Mouse (Mus musculus) testis, postnatal 10 days (tissue): Measurements from ENCODE around the gene Gm20388.

Experiments
- DNase-seq: peaks from one replicate; pipeline ENCODE4 v3.0.0; 2021; ENCODE audit warnings: low spot score

The Gm20388 gene

GRCm38 (mm10) chr8:122022274-122022673 is 2111.6 kb downstream of the Gm20388 start:
- DNase-seq, result no peak

DNA sequence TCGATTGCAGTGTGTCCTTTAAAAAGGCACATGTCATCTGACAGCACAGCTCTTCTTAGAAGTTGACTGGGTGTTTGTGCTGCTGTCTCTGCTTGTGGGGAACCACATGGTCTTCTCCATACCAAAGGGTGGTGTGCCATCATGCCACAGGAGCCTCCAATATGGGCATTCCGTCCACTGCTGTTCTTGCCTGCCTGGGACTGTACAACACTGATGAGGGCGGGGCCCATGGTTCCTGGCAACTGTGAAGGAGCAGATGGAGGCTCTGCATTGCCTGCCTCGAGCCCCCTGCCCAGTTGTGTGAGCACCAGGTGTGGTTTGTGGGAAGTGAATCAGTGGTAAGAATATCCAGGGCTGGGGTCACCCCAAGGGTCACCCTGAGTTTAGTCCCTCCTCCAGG is 2112.1 kb downstream of the Gm20388 start:
- DNase-seq, result no peak

DNA sequence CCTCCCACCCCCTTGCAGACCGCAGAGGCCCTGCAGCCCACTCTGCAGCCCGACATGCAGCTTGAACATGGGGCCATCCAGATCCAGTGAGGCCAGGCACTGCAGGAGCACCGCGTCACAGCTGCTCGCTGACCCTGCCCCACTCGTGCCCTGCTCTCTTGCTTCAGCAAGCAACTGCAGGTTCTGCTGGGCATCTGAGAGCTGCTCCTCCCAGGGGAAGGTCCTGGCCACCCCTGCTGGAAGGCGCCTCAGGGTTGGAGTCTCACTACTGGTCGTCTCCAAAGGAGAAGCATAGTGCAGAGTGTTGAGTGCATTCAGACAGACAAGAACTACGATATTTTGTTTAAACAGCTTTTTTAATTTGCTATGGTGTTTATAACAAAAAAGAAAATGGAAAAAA is 2114.9 kb downstream of the Gm20388 start:
- DNase-seq, result no peak

- DNase-seq, result no peak
These were observed 2117.5 kb downstream of the Gm20388 start for GRCm38 (mm10) chr8:122028116-122028515.

GRCm38 (mm10) chr8:122030965-122031364 is 2120.3 kb downstream of the Gm20388 start:
- DNase-seq, result no peak

DNA sequence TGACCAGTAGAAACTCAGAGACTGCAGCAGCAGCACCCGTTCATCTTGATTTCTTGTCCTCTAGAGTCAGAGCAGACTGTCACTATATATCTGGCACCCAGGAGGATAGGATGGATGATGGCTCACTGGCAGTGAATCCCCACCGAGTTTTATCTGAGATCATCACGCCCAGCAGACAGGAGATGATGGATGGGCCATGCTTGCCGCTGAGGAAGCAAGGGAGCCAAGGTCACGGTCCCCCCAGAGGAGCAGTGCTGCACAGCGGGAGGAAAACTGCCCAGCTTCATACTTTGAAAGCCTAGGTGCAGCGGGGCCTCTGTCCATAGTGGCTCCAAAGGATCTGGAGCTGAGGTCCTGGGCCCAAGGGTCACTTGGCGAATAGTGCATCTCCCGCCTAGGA is 2122.1 kb downstream of the Gm20388 start:
- no peak for DNase-seq

- DNase-seq, result no peak
These were observed 2124.9 kb downstream of the Gm20388 start for GRCm38 (mm10) chr8:122035543-122035942.

- no peak for DNase-seq
These were observed 2125.7 kb downstream of the Gm20388 start for GRCm38 (mm10) chr8:122036325-122036724.

- DNase-seq, result no peak
These were observed 2126.6 kb downstream of the Gm20388 start for GRCm38 (mm10) chr8:122037279-122037678.

GRCm38 (mm10) chr8:122038076-122038475 is 2127.4 kb downstream of the Gm20388 start:
- DNase-seq, result no peak

DNA sequence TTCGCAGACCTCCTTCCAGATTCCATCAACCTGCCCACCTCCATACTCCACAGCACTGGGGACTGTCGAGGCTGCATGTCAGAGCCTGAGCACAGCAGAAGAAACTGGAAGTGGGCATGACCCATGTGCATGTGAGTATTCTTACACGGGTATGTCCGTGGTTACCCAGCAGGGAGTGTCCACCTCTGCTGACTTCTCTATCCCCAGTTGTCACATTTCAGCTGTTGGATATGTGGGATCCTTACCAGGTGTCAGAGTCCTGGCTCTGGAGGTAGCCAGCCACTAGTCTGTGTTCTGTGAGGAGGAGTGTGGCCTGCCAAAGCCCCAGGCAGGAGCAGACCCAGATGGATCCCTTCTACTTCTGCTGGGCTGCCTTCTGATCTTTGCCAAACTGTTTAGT is 2128.8 kb downstream of the Gm20388 start:
- DNase-seq, result no peak

- no peak for DNase-seq
These were observed 2136.7 kb downstream of the Gm20388 start for GRCm38 (mm10) chr8:122047206-122047870.

DNA sequence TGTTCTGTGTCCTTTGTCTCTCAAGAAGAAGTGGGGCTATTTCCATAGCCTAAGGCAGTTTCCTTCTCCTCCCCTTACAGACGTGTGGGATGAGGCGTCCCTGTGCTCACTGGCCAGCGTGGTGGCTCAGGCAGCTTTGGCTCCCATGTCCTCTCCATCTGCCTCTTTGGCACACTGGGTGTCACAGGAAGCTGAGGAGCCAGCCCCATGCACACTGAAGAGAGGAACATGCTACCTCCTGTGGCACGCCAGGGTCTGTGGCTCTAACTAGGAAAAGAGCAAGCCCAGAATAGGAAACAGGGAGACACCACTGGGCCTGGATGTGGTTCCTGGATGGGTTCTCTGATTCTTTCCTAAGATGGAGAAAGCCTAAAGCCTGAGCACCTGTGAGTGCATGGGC is 2138.6 kb downstream of the Gm20388 start:
- no peak for DNase-seq

DNA sequence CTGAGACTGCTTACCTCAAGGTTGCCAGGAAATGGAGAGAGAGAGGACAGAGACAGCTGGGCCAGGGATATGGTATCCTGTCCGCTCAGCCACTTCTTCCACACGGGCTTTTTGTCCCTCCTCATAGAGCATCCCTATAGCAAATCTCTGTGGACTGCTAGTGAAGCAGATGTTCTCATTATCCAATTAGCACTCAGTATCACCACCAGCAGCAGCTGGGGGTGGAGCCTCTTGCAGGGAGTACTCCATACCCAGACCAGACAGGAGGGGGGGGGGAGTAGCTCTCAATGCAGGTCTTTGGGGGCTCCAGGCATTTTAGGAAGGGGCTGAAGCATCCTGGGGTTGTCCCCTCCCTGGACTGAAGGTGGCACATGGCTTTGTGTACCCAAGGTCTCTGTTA is 2139.3 kb downstream of the Gm20388 start:
- no peak for DNase-seq

- no peak for DNase-seq
These were observed 2140.0 kb downstream of the Gm20388 start for GRCm38 (mm10) chr8:122050620-122051019.

DNA sequence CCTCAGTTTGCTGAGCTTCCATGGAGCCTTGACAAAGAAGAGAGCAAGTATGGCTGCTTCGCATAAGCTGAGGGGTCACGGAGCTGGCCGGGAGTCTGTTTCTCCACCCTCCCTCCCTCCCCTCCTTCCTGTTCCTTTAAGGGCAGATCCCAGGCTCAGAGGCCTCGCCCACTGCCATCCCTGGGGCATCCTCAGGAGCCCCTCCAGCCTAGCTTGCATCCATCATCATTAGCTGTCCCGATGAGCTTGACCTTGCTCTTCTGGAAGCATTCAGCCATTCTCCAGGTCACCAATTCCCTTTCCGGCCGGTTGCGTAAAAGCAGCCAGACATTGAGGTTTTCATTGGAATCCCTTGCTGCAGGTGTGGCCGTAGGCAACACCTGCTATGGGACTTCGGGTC is 2144.7 kb downstream of the Gm20388 start:
- no peak for DNase-seq

DNA sequence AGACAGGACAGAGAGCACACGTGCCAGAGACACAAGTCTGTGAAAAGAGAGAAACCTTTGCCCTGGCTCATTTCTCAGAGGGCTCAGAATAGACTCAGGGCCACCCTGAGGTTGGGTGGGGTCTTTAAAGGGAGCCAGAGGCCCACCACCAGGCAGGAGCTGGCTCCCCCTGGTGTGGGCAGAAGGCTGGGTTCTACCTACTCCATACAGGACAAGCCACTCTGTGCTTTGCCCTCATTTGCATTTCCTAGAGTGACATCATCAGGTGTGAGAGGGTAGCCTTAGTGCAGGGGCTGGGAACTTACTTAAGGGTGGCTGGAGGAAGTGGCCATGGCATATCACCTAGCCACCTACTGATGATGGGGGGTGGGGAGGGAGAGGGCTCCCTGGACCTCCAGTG is 2145.5 kb downstream of the Gm20388 start:
- no peak for DNase-seq

- no peak for DNase-seq
These were observed 2146.2 kb downstream of the Gm20388 start for GRCm38 (mm10) chr8:122056882-122057281.

DNA sequence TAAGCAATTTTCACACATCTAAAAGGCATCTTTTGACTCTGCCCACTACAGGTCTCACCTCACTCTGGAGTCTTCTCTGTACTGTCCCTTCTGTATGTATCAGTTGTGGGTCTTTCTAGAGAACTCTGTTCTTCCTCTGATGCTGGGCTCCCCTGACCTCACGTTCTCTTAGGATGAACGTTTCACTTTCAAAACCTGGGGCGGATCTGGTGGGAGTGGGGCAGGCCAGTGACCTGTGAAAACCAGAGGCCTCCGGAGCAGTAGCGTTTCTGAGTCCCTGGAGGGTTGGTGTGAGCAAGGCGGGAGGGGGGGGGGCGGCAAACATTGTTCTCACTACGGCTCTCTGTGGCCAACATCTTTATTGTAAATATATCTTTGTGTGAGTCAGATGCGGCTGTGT is 2147.9 kb downstream of the Gm20388 start:
- no peak for DNase-seq

- DNase-seq, result no peak
These were observed 2148.3 kb downstream of the Gm20388 start for GRCm38 (mm10) chr8:122058951-122059350.

- no peak for DNase-seq
These were observed 2152.0 kb downstream of the Gm20388 start for GRCm38 (mm10) chr8:122062508-122063223.

DNA sequence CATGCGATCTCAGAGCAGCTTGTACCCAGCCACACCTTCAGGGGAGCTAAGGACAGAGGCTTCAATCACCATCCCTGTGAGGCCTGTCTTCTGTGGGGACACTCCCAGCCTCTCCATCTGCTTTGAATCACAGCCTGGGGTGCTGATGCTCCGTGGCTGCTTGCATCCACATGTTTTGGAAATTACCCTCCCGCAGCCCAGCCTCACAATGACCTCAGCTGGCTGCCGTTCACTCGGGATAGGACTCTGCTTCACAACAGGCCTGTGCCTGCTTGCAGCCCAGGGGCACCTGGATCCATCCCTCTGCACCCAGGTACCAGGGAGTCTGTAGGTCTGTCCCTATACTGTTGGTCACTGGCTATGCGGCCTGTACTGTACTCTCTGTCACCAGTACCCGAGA is 2153.7 kb downstream of the Gm20388 start:
- DNase-seq, result no peak

DNA sequence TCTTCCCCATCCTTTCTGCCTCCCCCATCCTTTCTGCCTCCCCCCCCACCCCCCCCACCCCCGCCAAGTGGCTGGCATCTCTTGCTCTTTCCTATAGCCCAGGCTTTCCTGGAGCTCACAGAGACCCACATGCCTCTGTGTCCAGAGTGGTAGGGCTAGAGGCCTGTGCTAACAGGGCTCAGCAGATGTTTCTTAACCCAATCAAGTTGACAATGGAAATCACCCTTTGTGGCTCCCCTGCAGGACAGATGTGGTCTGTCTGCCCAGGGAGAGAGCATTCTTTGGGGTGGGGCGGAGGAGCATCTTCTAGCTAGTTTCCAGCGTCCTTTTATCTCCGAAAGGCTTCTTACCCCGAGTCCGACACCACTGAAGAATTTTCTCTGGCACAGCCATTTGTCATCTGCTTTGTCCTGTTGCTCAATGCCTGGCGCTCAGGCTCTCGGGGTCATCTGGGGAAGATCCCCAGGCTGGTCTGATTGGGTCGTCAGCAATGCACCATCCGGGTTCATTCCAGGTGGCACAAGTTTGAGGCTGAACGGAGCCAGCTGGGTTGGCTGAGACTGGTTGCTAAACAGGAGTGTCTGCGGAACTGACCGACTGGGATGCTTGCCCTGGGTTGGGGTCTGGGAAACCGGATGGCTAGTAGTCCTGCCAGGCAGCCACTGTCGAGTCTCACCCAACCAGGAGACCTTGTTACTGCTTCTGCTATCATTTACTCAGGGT is 2157.3 kb downstream of the Gm20388 start:
- no peak for DNase-seq
